Mouse (Mus musculus): Measurements from ENCODE around the gene Rad51.

The Rad51 gene

GRCm38 (mm10) chr2:119156081-119156680 lies 43.6 kb downstream of the Rad51 start:
- ChIA-PET POLR2A (interaction anchor here in 1 of 4 experiments (1.0 to 2.3 kb wide), 3 partner anchors 10 to 81 kb away, joined by 3 to 17 read pairs (median 3); partner anchors contain the start of gene Spint1), CTCF (no interaction called here)

- CTCF ChIA-PET, result interaction anchor here in 2 of 4 experiments (0.7 to 1.0 kb wide), 3 partner anchors 9 to 726 kb away, joined by 3 to 4 read pairs (median 3); no protein-coding TSS in a partner anchor
- POLR2A ChIA-PET, result interaction anchor here in 3 of 4 experiments (0.7 to 2.3 kb wide), 9 partner anchors 8 to 265 kb away, joined by 3 to 17 read pairs (median 4); partner anchors contain the start of gene Spint1 (in 1 of the 3)
Measured at GRCm38 (mm10) chr2:119156681-119157572, 44.3 kb downstream of the Rad51 start, which contains the start of gene Rmdn3. Gene Rmdn3 (minus strand): TSS chr2:119157034.

GRCm38 (mm10) chr2:119157836-119158235 lies 45.2 kb downstream of the Rad51 start:
- CTCF ChIA-PET, result interaction anchor here in 2 of 4 experiments (0.7 kb wide), 2 partner anchors 119 to 381 kb away, joined by 3 read pairs; no protein-coding TSS in a partner anchor
- POLR2A ChIA-PET, result interaction anchor here in 3 of 4 experiments (0.6 to 1.2 kb wide), 7 partner anchors 8 to 1833 kb away, joined by 3 to 7 read pairs (median 4); no protein-coding TSS in a partner anchor

GRCm38 (mm10) chr2:119161247-119161646 lies 48.7 kb downstream of the Rad51 start:
- ChIA-PET CTCF (interaction anchor here in 2 of 4 experiments (0.6 to 1.0 kb wide), 2 partner anchors 150 to 177 kb away, joined by 3 to 5 read pairs; no protein-coding TSS in a partner anchor), POLR2A (interaction anchor here (0.5 to 1.2 kb wide), 10 partner anchors 11 to 1400 kb away, joined by 3 to 12 read pairs (median 4); partner anchors contain the start of genes Ino80 (in 1 of the 4) and Vps18 (in 1 of the 4))

GRCm38 (mm10) chr2:119163135-119163534 lies 50.5 kb downstream of the Rad51 start:
- CTCF ChIA-PET, result no interaction called here
- POLR2A ChIA-PET, result interaction anchor here in 1 of 4 experiments (0.6 to 1.1 kb wide), 2 partner anchors 21 to 114 kb away, joined by 5 to 8 read pairs; no protein-coding TSS in a partner anchor

- ChIA-PET POLR2A (interaction anchor here in 2 of 4 experiments (0.6 to 1.3 kb wide), 7 partner anchors 15 to 127 kb away, joined by 3 to 8 read pairs (median 3); no protein-coding TSS in a partner anchor), CTCF (interaction anchor here in 2 of 4 experiments (0.7 kb wide), 2 partner anchors 26 to 39 kb away, joined by 3 read pairs; no protein-coding TSS in a partner anchor)
Measured at GRCm38 (mm10) chr2:119163999-119164398, 51.4 kb downstream of the Rad51 start.

- ChIA-PET POLR2A (interaction anchor here in 3 of 4 experiments (0.6 to 2.0 kb wide), 8 partner anchors 8 to 312 kb away, joined by 3 to 12 read pairs (median 4); partner anchors contain the start of genes Ino80 (in 1 of the 3) and Rmdn3 (in 1 of the 3)), CTCF (interaction anchor here in 2 of 4 experiments (0.6 to 3.2 kb wide), 6 partner anchors 8 to 283 kb away, joined by 3 to 10 read pairs (median 3); partner anchors contain the start of gene Rmdn3 (in 1 of the 2))
Measured at GRCm38 (mm10) chr2:119165401-119165800, 52.8 kb downstream of the Rad51 start.

GRCm38 (mm10) chr2:119166901-119167865 lies 54.6 kb downstream of the Rad51 start, which contains the start of gene Gchfr:
Gene Gchfr (plus strand): TSS chr2:119167773.
- ChIA-PET CTCF (interaction anchor here in 3 of 4 experiments (0.6 to 3.2 kb wide), 11 partner anchors 10 to 379 kb away, joined by 3 to 12 read pairs (median 3); partner anchors contain the start of genes Rmdn3 (in 1 of the 3) and Vps18 (in 1 of the 3)), POLR2A (interaction anchor here in 3 of 4 experiments (0.6 to 2.0 kb wide), 19 partner anchors 8 to 311 kb away, joined by 3 to 12 read pairs (median 4); partner anchors contain the start of genes Ino80 (in 1 of the 3) and Vps18 (in 1 of the 3))

GRCm38 (mm10) chr2:119167866-119168256 lies 55.3 kb downstream of the Rad51 start:
- ChIA-PET POLR2A (interaction anchor here in 3 of 4 experiments (0.6 to 1.0 kb wide), 5 partner anchors 21 to 264 kb away, joined by 3 to 5 read pairs (median 4); partner anchors contain the start of genes Dnajc17 (in 1 of the 3) and Zfyve19 (in 1 of the 3)), CTCF (interaction anchor here (0.6 to 3.2 kb wide), 6 partner anchors 21 to 67 kb away, joined by 3 to 12 read pairs (median 7); no protein-coding TSS in a partner anchor)

GRCm38 (mm10) chr2:119170282-119170681 lies 57.7 kb downstream of the Rad51 start:
- POLR2A ChIA-PET, result no interaction called here
- CTCF ChIA-PET, result interaction anchor here in 1 of 4 experiments (1.0 kb wide), 1 partner anchor 119 kb away, joined by 3 read pairs; no protein-coding TSS in a partner anchor

GRCm38 (mm10) chr2:119171574-119171973 lies 59.0 kb downstream of the Rad51 start:
- ChIA-PET CTCF (interaction anchor here in 2 of 4 experiments (0.6 to 2.5 kb wide), 3 partner anchors 18 to 685 kb away, joined by 3 to 8 read pairs (median 3); no protein-coding TSS in a partner anchor), POLR2A (interaction anchor here in 2 of 4 experiments (0.5 to 2.1 kb wide), 8 partner anchors 10 to 184 kb away, joined by 3 to 7 read pairs (median 3); no protein-coding TSS in a partner anchor)

GRCm38 (mm10) chr2:119172446-119172845 lies 59.9 kb downstream of the Rad51 start:
- CTCF ChIA-PET, result interaction anchor here in 3 of 4 experiments (0.5 to 2.5 kb wide), 4 partner anchors 11 to 686 kb away, joined by 3 to 8 read pairs (median 4); no protein-coding TSS in a partner anchor
- POLR2A ChIA-PET, result interaction anchor here in 3 of 4 experiments (0.5 to 2.1 kb wide), 11 partner anchors 9 to 183 kb away, joined by 3 to 8 read pairs (median 4); no protein-coding TSS in a partner anchor

- CTCF ChIA-PET, result interaction anchor here in 2 of 4 experiments (1.1 to 2.5 kb wide), 2 partner anchors 11 to 16 kb away, joined by 3 to 8 read pairs; no protein-coding TSS in a partner anchor
- POLR2A ChIA-PET, result interaction anchor here in 3 of 4 experiments (0.5 to 2.1 kb wide), 11 partner anchors 8 to 198 kb away, joined by 3 to 8 read pairs (median 4); no protein-coding TSS in a partner anchor
Measured at GRCm38 (mm10) chr2:119172862-119173576, 60.4 kb downstream of the Rad51 start.

- ChIA-PET CTCF (interaction anchor here in 1 of 4 experiments (1.7 kb wide), 1 partner anchor 16 kb away, joined by 5 read pairs; no protein-coding TSS in a partner anchor), POLR2A (interaction anchor here in 1 of 4 experiments (0.6 kb wide), 1 partner anchor 187 kb away, joined by 4 read pairs; no protein-coding TSS in a partner anchor)
Measured at GRCm38 (mm10) chr2:119173991-119174651, 61.5 kb downstream of the Rad51 start, which contains the start of gene Gm14137. Gene Gm14137 (plus strand): TSS chr2:119174509.

- CTCF ChIA-PET, result interaction anchor here in 1 of 4 experiments (0.6 to 1.7 kb wide), 2 partner anchors 15 to 70 kb away, joined by 3 to 5 read pairs; no protein-coding TSS in a partner anchor
- POLR2A ChIA-PET, result interaction anchor here in 2 of 4 experiments (0.6 to 1.0 kb wide), 2 partner anchors 8 to 188 kb away, joined by 3 to 4 read pairs; no protein-coding TSS in a partner anchor
Measured at GRCm38 (mm10) chr2:119174866-119175265, 62.3 kb downstream of the Rad51 start.
